8 mouse cellular contexts compared by ENCODE assay signal in genomic region chr12:69986241-69986762, GRCm38 (mm10). TPM values are rescaled to one million over a fixed set of nuclear protein-coding genes. Genes with fewer than 3 reads are reported as not detected.
DNase-seq lines count a peak whose midpoint lies in the region; ATAC-seq and TF ChIP-seq lines count a peak whose summit lies in the region.

No protein-coding gene starts in this region.

- peak overlapping the region; percentile 77 for H3K4me3 ChIP-seq in embryonic fibroblast, embryonic 13.5 days (ENCODE audit: insufficient read depth, low read length)
- peak overlapping the region; percentile 84 for H3K4me3 ChIP-seq in hindbrain, embryonic 11.5 days (ENCODE audit: low read depth, low read length)
- H3K4me3 ChIP-seq in limb, embryonic 13.5 days, result peak overlapping the region; percentile 91
- peak overlapping the region; percentile 88 for H3K4me3 ChIP-seq in midbrain, embryonic 12.5 days
- peak overlapping the region; percentile 83 for H3K4me3 ChIP-seq in stomach, postnatal 0 days (ENCODE audit: low read depth, low read length)

- no peak for TF ChIP-seq CTCF in Patski (IDR thresholded peaks at IDR 0.05)
- TF ChIP-seq CTCF in embryonic fibroblast, embryonic 13.5 days (IDR thresholded peaks at IDR 0.05; ENCODE audit: borderline replicate concordance, insufficient read depth, low read length), result no peak
- TF ChIP-seq CTCF in stomach, postnatal 0 days (IDR thresholded peaks at IDR 0.05; ENCODE audit: low read depth), result no peak

- DNase-seq in left cerebral cortex, adult 18-20 months (ENCODE audit: low spot score in 2 of 2), result peak; percentile 22 to 31
- DNase-seq in left cerebral cortex, postnatal 36 days (ENCODE audit: low spot score in 2 of 2), result no peak
- no peak for DNase-seq in Patski (ENCODE audit: low read depth, low spot score)
- DNase-seq in hindbrain, embryonic 11.5 days (ENCODE audit: low spot score), result peak; percentile 58
- peak; percentile 53 for DNase-seq in stomach, postnatal 0 days (ENCODE audit: low spot score)

- H3K27ac ChIP-seq in embryonic fibroblast, embryonic 13.5 days (ENCODE audit: insufficient read depth, low read length), result peak overlapping the region; percentile 78
- H3K27ac ChIP-seq in hindbrain, embryonic 11.5 days (ENCODE audit: low read depth, low read length), result peak overlapping the region; percentile 89
- H3K27ac ChIP-seq in limb, embryonic 13.5 days, result peak overlapping the region; percentile 92
- peak overlapping the region; percentile 89 for H3K27ac ChIP-seq in midbrain, embryonic 12.5 days (replicated peaks)
- peak overlapping the region; percentile 94 for H3K27ac ChIP-seq in stomach, postnatal 0 days (replicated peaks)

- peak; percentile 50; the same call in 1 of the 2 replicates for TF ChIP-seq POLR2A in embryonic fibroblast, embryonic 13.5 days (IDR thresholded peaks at IDR 0.05; ENCODE audit: low read depth, low read length)

- POLR2A ChIA-PET in Patski (lab: Charles Lee), result interaction anchor here (0.8 kb wide), 1 partner anchor 9 kb away, joined by 3 read pairs; no protein-coding TSS in a partner anchor

- CTCF ChIA-PET in Patski (lab: Charles Lee), result interaction anchor here (1.0 kb wide), 1 partner anchor 63 kb away, joined by 4 read pairs; no protein-coding TSS in a partner anchor

- WGBS in hindbrain, embryonic 11.5 days, result under 1% methylated on average over 35 of the region's 36 CpGs
- 0% methylated on average over 33 of the region's 36 CpGs for WGBS in limb, embryonic 13.5 days
- WGBS in midbrain, embryonic 12.5 days, result under 1% methylated on average over 33 of the region's 36 CpGs
- WGBS in stomach, postnatal 0 days, result 1% methylated on average over 36 of the region's 36 CpGs

- peak; percentile 40 for ATAC-seq in Patski
- peak; percentile 62 for ATAC-seq in hindbrain, embryonic 11.5 days (ENCODE audit: low FRiP score)
- peak; percentile 74 for ATAC-seq in limb, embryonic 13.5 days (ENCODE audit: low FRiP score, low read depth)
- peak; percentile 39 for ATAC-seq in midbrain, embryonic 12.5 days (ENCODE audit: low FRiP score, low read depth)
- ATAC-seq in stomach, postnatal 0 days (ENCODE audit: low FRiP score, low TSS enrichment), result peak; percentile 30

- H3K9ac ChIP-seq in hindbrain, embryonic 11.5 days (ENCODE audit: low read depth, low read length), result peak overlapping the region; percentile 92
- peak overlapping the region; percentile 97 for H3K9ac ChIP-seq in limb, embryonic 13.5 days
- peak overlapping the region; percentile 95 for H3K9ac ChIP-seq in midbrain, embryonic 12.5 days (replicated peaks)
- peak overlapping the region; percentile 92 for H3K9ac ChIP-seq in stomach, postnatal 0 days (ENCODE audit: low read length)

- H3K36me3 ChIP-seq in hindbrain, embryonic 11.5 days (ENCODE audit: control insufficient read depth, insufficient read depth, low read length), result no peaks in the 10 kb centered on the region
- peaks cover 31% of the 10 kb centered on the region for H3K36me3 ChIP-seq in limb, embryonic 13.5 days
- peaks cover 27% of the 10 kb centered on the region; the same call in 1 of the 2 replicates for H3K36me3 ChIP-seq in midbrain, embryonic 12.5 days
- H3K36me3 ChIP-seq in stomach, postnatal 0 days (ENCODE audit: control insufficient read depth, insufficient read depth, low read length), result no peaks in the 10 kb centered on the region; the same call in 1 of the 2 replicates

- no peaks in the 10 kb centered on the region for H3K27me3 ChIP-seq in Patski
- no peaks in the 10 kb centered on the region for H3K27me3 ChIP-seq in hindbrain, embryonic 11.5 days (ENCODE audit: control insufficient read depth, insufficient read depth, low read length)
- H3K27me3 ChIP-seq in limb, embryonic 13.5 days, result no peaks in the 10 kb centered on the region
- no peaks in the 10 kb centered on the region for H3K27me3 ChIP-seq in midbrain, embryonic 12.5 days
- no peaks in the 10 kb centered on the region for H3K27me3 ChIP-seq in stomach, postnatal 0 days (ENCODE audit: control insufficient read depth, insufficient read depth, low read length)

- in situ Hi-C loops in Patski (cut with MboI; ENCODE audit: low pct_unique_long_range_greater_than_20kb), result no loop called here

- no peaks in the 10 kb centered on the region for H3K4me1 ChIP-seq in embryonic fibroblast, embryonic 13.5 days (ENCODE audit: control insufficient read depth, insufficient read depth, low read length)
- H3K4me1 ChIP-seq in hindbrain, embryonic 11.5 days (replicated peaks; ENCODE audit: control insufficient read depth, insufficient read depth, low read length), result 0 out of 2 replicates have a peak, but pooled peaks cover 2% of the 10 kb centered on the region
- H3K4me1 ChIP-seq in limb, embryonic 13.5 days, result peaks cover 17% of the 10 kb centered on the region
- peaks cover 12% of the 10 kb centered on the region for H3K4me1 ChIP-seq in midbrain, embryonic 12.5 days
- no peaks in the 10 kb centered on the region for H3K4me1 ChIP-seq in stomach, postnatal 0 days (replicated peaks; ENCODE audit: control insufficient read depth, insufficient read depth)

- no peaks in the 10 kb centered on the region for H3K9me3 ChIP-seq in hindbrain, embryonic 11.5 days (ENCODE audit: control insufficient read depth, low read length)
- no peaks in the 10 kb centered on the region for H3K9me3 ChIP-seq in limb, embryonic 13.5 days
- H3K9me3 ChIP-seq in midbrain, embryonic 12.5 days, result no peaks in the 10 kb centered on the region
- no peaks in the 10 kb centered on the region for H3K9me3 ChIP-seq in stomach, postnatal 0 days (ENCODE audit: control insufficient read depth, low read length)

- intact Hi-C loops in left cerebral cortex, postnatal 36 days (cut with DNase I), result loop anchor here (10.0 kb wide), 2 partner anchors 58 to 158 kb away; no protein-coding TSS in a partner anchor

- TF ChIP-seq EP300 in stomach, postnatal 0 days (optimal IDR thresholded peaks at IDR 0.05), result no peak

- H3K4me2 ChIP-seq in hindbrain, embryonic 11.5 days (replicated peaks; ENCODE audit: low read depth, low read length), result peak overlapping the region; percentile 72
- peak overlapping the region; percentile 70 for H3K4me2 ChIP-seq in limb, embryonic 13.5 days (replicated peaks)
- peak overlapping the region; percentile 77 for H3K4me2 ChIP-seq in midbrain, embryonic 12.5 days (replicated peaks)
- H3K4me2 ChIP-seq in stomach, postnatal 0 days (replicated peaks; ENCODE audit: low read depth), result peak overlapping the region; percentile 84

RNA-seq across cellular contexts. Expression of gene Sav1, which starts 0.5 kb away (rescaled TPM):
- total RNA-seq in left cerebral cortex, adult 18-20 months (2021), result 10 to 100 TPM; 17.7 to 18.1 TPM
- 10 to 100 TPM; 18.8 to 22.2 TPM for total RNA-seq in left cerebral cortex, postnatal 36 days (2021)
- 184 TPM for polyA plus RNA-seq in Patski (2021)
- polyA plus RNA-seq in embryonic fibroblast, embryonic 13.5 days (2011; ENCODE audit: insufficient read length, low read depth, missing spikeins), result 84.2 and 93.9 TPM in 2 replicates
- 7.3 and 8.5 TPM in 2 replicates for polyA plus RNA-seq in hindbrain, embryonic 11.5 days (2014; fragmentation: Nextera tagmentation; extraction: Ambion mirVana)
- 8.6 and 8.8 TPM in 2 replicates for polyA plus RNA-seq in limb, embryonic 13.5 days (2015; fragmentation: Nextera tagmentation; extraction: Ambion mirVana)
- 7.3 and 8.1 TPM in 2 replicates for polyA plus RNA-seq in midbrain, embryonic 12.5 days (2016; fragmentation: Nextera tagmentation; extraction: Ambion mirVana)
- 3.1 and 4.2 TPM in 2 replicates for polyA plus RNA-seq in stomach, postnatal 0 days (2015; fragmentation: Nextera tagmentation; extraction: Ambion mirVana)

Comparison
In these comparisons a context has a peak if more than half of its experiments do, and no peak if none do; other contexts are left out.
1. DNase-seq: peak in left cerebral cortex, adult 18-20 months (2 of 2), hindbrain, embryonic 11.5 days (single experiment) and stomach, postnatal 0 days (single experiment); none in left cerebral cortex, postnatal 36 days (0 of 2) and Patski (single experiment).
2. Peak in every context shown above with its lines, with median percentiles within 50 percentile points of each other: ATAC-seq, H3K27ac ChIP-seq, H3K4me3 ChIP-seq, H3K4me2 ChIP-seq and H3K9ac ChIP-seq.